Mouse (Mus musculus): Measurements from ENCODE around the gene Tex261. TPM values are rescaled to one million over a fixed set of nuclear protein-coding genes. Genes with fewer than 3 reads are reported as not detected.
"Not testable (repeated sequence)": the region's sequence is repeated elsewhere in the genome, so short reads cannot be mapped to it uniquely, and the experiment has no call there.

The Tex261 gene
- polyA plus RNA-seq, 1 experiment: 90.5 TPM

- WGBS: 34% methylated on average over 3 of the region's 3 CpGs
- H3K4me3 ChIP-seq (ENCODE audit: low read depth, low read length): no peak overlapping the region
Measured at GRCm38 (mm10) chr6:83796686-83797085, 21.1 kb upstream of the Tex261 start.

GRCm38 (mm10) chr6:83795492-83795900 lies 19.9 kb upstream of the Tex261 start:
- peak overlapping the region; percentile 95 for H3K27ac ChIP-seq (ENCODE audit: insufficient read depth, low read depth, low read length)
- H3K4me1 ChIP-seq (ENCODE audit: control insufficient read depth, insufficient read depth, insufficient read length, low read length): peaks cover 6% of the 10 kb centered on the region; the same call in 1 of the 2 replicates
- TF ChIP-seq CTCF (IDR thresholded peaks at IDR 0.05; ENCODE audit: extremely low read depth, insufficient read length, insufficient replicate concordance, low read depth, low read length): no peak
- no peak for TF ChIP-seq POLR2A (IDR thresholded peaks at IDR 0.05; ENCODE audit: low read depth, low read length)
- no peaks in the 10 kb centered on the region for H3K27me3 ChIP-seq (ENCODE audit: control insufficient read depth, insufficient read depth, low read length)
- peaks cover 12% of the 10 kb centered on the region for H3K36me3 ChIP-seq (ENCODE audit: control insufficient read depth, insufficient read depth, low read length)
- H3K4me3 ChIP-seq (ENCODE audit: low read depth, low read length): peak overlapping the region; percentile 87
- under 1% methylated on average over 13 of the region's 13 CpGs for WGBS

More at GRCm38 (mm10) chr6:83796686-83797085, 21.1 kb upstream of the Tex261 start:
- no peaks in the 10 kb centered on the region for H3K27me3 ChIP-seq (ENCODE audit: control insufficient read depth, insufficient read depth, low read length)
- H3K27ac ChIP-seq (ENCODE audit: insufficient read depth, low read depth, low read length): 0 out of 2 replicates have a peak overlapping the region, but pooled peaks have one; percentile 95
- no peak for TF ChIP-seq CTCF (IDR thresholded peaks at IDR 0.05; ENCODE audit: extremely low read depth, insufficient read length, insufficient replicate concordance, low read depth, low read length)
- no peak for TF ChIP-seq POLR2A (IDR thresholded peaks at IDR 0.05; ENCODE audit: low read depth, low read length)
- peaks cover 19% of the 10 kb centered on the region for H3K36me3 ChIP-seq (ENCODE audit: control insufficient read depth, insufficient read depth, low read length)
- H3K4me1 ChIP-seq (ENCODE audit: control insufficient read depth, insufficient read depth, insufficient read length, low read length): peaks cover 6% of the 10 kb centered on the region; the same call in 1 of the 2 replicates

GRCm38 (mm10) chr6:83794760-83795296 lies 19.2 kb upstream of the Tex261 start, which contains the start of gene Nagk:
Gene Nagk (plus strand): TSS chr6:83794982.
- peaks cover 12% of the 10 kb centered on the region for H3K36me3 ChIP-seq (ENCODE audit: control insufficient read depth, insufficient read depth, low read length)
- under 1% methylated on average over 43 of the region's 43 CpGs for WGBS
- peak within 1 kb of the TSS; percentile 95 for H3K27ac ChIP-seq (ENCODE audit: insufficient read depth, low read depth, low read length)
- peak within 1 kb of the TSS; percentile 87 for H3K4me3 ChIP-seq (ENCODE audit: low read depth, low read length)
- H3K4me1 ChIP-seq (ENCODE audit: control insufficient read depth, insufficient read depth, insufficient read length, low read length): peaks cover 6% of the 10 kb centered on the region; the same call in 1 of the 2 replicates
- TF ChIP-seq POLR2A (IDR thresholded peaks at IDR 0.05; ENCODE audit: low read depth, low read length): peak; percentile 57
- no peak for TF ChIP-seq CTCF (IDR thresholded peaks at IDR 0.05; ENCODE audit: extremely low read depth, insufficient read length, insufficient replicate concordance, low read depth, low read length)
- no peaks in the 10 kb centered on the region for H3K27me3 ChIP-seq (ENCODE audit: control insufficient read depth, insufficient read depth, low read length)

- TF ChIP-seq POLR2A (IDR thresholded peaks at IDR 0.05; ENCODE audit: low read depth, low read length) (no peak), CTCF (IDR thresholded peaks at IDR 0.05; ENCODE audit: extremely low read depth, insufficient read length, insufficient replicate concordance, low read depth, low read length) (no peak)
- H3K4me3 ChIP-seq (ENCODE audit: low read depth, low read length): no peak overlapping the region
- 50% methylated on average over 4 of the region's 4 CpGs for WGBS
- H3K27ac ChIP-seq (ENCODE audit: insufficient read depth, low read depth, low read length): no peak overlapping the region
- peaks cover 2% of the 10 kb centered on the region; the same call in 1 of the 2 replicates for H3K4me1 ChIP-seq (ENCODE audit: control insufficient read depth, insufficient read depth, insufficient read length, low read length)
- no peaks in the 10 kb centered on the region for H3K27me3 ChIP-seq (ENCODE audit: control insufficient read depth, insufficient read depth, low read length)
- H3K36me3 ChIP-seq (ENCODE audit: control insufficient read depth, insufficient read depth, low read length): no peaks in the 10 kb centered on the region
Measured at GRCm38 (mm10) chr6:83791251-83791890, 15.8 kb upstream of the Tex261 start.

- WGBS: 86% methylated on average over 5 of the region's 5 CpGs
- H3K4me3 ChIP-seq (ENCODE audit: low read depth, low read length); H3K27me3 ChIP-seq (ENCODE audit: control insufficient read depth, insufficient read depth, low read length); H3K36me3 ChIP-seq (ENCODE audit: control insufficient read depth, insufficient read depth, low read length); H3K4me1 ChIP-seq (ENCODE audit: control insufficient read depth, insufficient read depth, insufficient read length, low read length); H3K27ac ChIP-seq (ENCODE audit: insufficient read depth, low read depth, low read length): not testable (repeated sequence)
Measured at GRCm38 (mm10) chr6:83790533-83790932, 14.9 kb upstream of the Tex261 start.

- Histone ChIP-seq H3K4me1 (ENCODE audit: control insufficient read depth, insufficient read depth, insufficient read length, low read length) (no peaks in the 10 kb centered on the region; the same call in 1 of the 2 replicates), H3K4me3 (ENCODE audit: low read depth, low read length) (no peak overlapping the region), H3K27ac (ENCODE audit: insufficient read depth, low read depth, low read length) (no peak overlapping the region), H3K27me3 (ENCODE audit: control insufficient read depth, insufficient read depth, low read length) (no peaks in the 10 kb centered on the region), H3K36me3 (ENCODE audit: control insufficient read depth, insufficient read depth, low read length) (no peaks in the 10 kb centered on the region)
- TF ChIP-seq CTCF (IDR thresholded peaks at IDR 0.05; ENCODE audit: extremely low read depth, insufficient read length, insufficient replicate concordance, low read depth, low read length) (no peak), POLR2A (IDR thresholded peaks at IDR 0.05; ENCODE audit: low read depth, low read length) (no peak)
- 84% methylated on average over 7 of the region's 7 CpGs for WGBS
Measured at GRCm38 (mm10) chr6:83788554-83788953, 12.9 kb upstream of the Tex261 start.

GRCm38 (mm10) chr6:83786426-83786825 lies 10.8 kb upstream of the Tex261 start:
- WGBS: 59% methylated on average over 3 of the region's 3 CpGs
- Histone ChIP-seq H3K36me3 (ENCODE audit: control insufficient read depth, insufficient read depth, low read length) (no peaks in the 10 kb centered on the region), H3K27ac (ENCODE audit: insufficient read depth, low read depth, low read length) (no peak overlapping the region), H3K4me1 (ENCODE audit: control insufficient read depth, insufficient read depth, insufficient read length, low read length) (no peaks in the 10 kb centered on the region; the same call in 1 of the 2 replicates), H3K4me3 (ENCODE audit: low read depth, low read length) (no peak overlapping the region), H3K27me3 (ENCODE audit: control insufficient read depth, insufficient read depth, low read length) (no peaks in the 10 kb centered on the region)
- TF ChIP-seq POLR2A (IDR thresholded peaks at IDR 0.05; ENCODE audit: low read depth, low read length): no peak
- no peak for TF ChIP-seq CTCF (IDR thresholded peaks at IDR 0.05; ENCODE audit: extremely low read depth, insufficient read length, insufficient replicate concordance, low read depth, low read length)

All from small intestine, adult 2 months (tissue).